Mouse (Mus musculus): ENCODE measurements around the gene Themis2. TPM values are rescaled to one million over a fixed set of nuclear protein-coding genes. Genes with fewer than 3 reads are reported as not detected.

The Themis2 gene
- 5.6 and 5.8 TPM in 2 replicates for polyA plus RNA-seq (2012; rRNA removed)

DNA sequence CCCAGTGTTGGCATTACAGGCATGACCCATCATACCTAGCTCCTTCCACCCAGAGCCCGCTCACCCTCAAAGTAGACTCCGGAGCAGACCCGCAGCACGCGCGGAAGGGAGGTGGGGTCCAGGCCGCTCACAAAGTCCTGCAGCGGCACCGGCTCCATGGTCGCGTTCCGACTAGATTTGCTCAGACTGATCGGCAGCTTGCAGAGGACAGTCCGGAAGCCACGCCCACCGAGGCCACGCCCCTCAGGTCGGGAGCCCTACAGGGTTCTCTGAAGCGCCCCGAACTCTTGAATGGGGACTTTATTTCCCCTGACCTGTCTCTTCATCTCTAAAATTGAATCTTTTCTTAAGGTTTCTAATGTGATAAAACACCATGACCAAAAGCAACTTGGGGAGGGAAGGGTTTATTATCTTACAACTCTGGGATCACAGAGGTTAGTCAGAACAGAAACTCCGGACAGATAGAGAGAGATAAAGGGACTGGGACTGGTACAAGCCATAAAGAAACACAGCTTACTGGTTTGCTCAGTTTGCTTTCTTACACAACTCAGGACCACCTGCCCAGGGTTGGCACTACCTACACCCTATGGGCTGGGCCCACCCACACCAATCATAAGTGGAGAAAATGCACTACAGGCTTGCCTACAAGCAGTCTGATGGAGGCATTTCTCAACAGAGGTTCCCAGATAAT lies at the start of gene Themis2:
TSS of gene Themis2 (minus strand) at position 192 of the 691 bp plus-strand sequence.

DNA sequence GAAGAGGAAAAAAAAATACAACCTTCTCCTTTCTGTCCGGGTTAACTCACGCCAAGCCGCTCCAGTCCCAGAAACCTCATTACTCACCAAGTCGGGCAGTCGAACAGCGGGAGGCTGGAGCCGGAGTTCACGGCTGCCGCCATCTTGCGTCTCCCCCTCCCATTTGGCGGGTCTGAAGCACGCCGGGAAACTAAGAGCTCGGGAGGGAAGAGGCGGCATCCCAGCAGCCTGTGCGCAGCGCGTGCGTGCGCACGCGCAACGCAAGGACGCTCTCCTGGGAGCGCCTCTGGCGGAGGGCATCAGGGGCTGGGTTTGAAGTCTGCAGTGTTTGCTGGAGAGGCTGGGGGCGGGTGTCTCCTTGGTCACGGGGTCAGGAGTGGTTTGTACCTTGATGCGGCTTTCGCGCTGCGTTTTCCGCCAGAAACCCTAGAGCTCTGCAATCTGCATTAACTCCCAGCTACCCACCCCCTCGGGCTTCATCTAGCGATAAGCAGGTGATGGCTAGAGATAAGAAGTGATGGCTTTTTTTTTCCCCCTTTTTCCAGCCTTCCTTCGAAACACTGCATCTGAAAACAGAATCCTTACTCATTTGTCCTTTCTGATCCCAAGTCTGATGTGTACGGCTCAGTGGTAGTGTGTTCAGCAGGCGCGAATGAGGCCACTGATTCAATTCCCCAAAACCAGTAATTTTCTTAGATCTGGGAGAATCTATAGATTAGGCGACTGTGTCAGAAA lies 47.0 kb upstream of the Themis2 start, which contains the start of gene Ppp1r8:
TSS of gene Ppp1r8 (minus strand) at position 200 of the 735 bp plus-strand sequence.

DNA sequence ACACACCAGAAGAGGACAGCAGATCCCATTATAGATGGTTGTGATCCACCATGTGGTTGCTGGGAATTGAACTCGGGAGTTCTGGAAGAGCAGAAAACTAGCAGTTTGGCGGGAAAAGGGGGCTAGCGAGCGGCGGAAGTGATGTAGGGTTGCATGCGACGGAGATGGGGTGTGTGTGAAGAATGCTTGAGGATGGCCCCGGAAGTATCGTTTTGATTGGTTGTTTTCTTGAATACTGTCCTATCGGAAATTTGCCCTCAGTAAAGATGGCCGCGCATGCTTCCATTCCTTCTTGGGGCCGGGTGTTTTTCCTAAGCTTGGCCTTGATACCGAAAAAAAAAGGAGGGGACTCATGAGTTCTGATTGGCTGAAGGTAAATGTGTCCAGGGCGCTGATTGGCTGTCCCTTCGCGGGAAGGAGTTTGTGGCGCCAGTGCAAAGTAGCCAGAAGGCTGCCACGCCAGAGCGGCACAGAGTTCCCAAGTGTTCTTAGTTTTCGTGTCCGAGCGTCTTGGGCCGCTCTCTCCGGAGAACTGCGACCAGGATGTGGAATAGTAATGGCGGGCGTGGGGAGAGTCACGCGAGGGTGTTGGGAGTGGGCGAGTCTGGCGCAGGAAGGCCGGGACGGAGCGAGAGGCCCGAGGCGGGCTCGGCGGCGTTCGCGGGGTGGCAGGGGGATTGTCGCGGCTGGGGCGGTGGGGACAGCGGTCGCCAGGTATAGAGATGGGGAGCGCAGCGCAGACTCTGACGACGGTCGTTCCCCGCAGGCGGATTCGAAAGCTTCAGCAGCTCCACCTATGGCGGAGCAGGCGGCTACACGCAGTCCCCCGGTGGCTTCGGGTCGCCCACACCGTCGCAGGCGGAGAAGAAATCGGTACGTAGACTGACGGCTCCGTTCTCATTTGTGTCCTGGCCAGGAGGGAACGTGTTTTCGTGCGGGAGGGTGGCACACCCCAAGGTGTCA lies 28.0 kb downstream of the Themis2 start, which contains the start of gene Rpa2:
TSS of gene Rpa2 (plus strand) at position 419 of the 963 bp plus-strand sequence.

GRCm38 (mm10) chr4:132756974-132757373 lies 39.2 kb downstream of the Themis2 start, which contains the start of gene Smpdl3b:
TSS of gene Smpdl3b (minus strand) at chr4:132757252.

DNA sequence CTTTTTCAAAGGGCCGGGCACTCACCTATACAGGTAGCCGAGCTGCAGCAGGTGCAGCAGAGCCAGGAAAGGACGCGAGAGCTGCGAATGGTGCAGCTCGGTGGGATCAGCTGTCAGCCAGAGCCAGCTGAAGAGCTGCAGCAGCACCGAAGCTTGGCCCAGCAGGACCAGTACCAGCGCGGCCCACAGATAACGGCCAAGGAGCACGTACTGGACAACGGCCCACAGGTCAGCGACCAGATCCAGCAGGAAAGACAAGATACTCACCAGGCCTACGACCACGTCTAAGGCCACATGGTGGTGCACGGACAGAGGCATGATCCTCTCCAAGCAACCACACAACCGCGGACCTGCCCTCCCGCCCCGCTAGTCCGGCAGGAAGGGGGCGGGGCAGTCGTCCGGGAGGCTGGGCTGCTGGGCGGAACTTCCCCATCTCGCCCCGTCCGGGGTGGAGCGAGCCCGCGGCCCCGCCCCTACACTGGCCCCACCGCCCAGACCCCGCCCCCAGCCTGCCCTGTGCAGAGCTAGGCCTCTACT lies 64.0 kb downstream of the Themis2 start, which contains the start of gene Xkr8:
TSS of gene Xkr8 (minus strand) at position 399 of the 537 bp plus-strand sequence.

Other genes with a start within 250 kb of the Themis2 start
- gene Ptafr, start 232.3 kb downstream of the Themis2 start, polyA plus RNA-seq (2012; rRNA removed) = 1.7 and 1.8 TPM in 2 replicates
- gene Eya3, start 157.4 kb downstream of the Themis2 start, polyA plus RNA-seq (2012; rRNA removed) = 9.2 and 10.2 TPM in 2 replicates
- 2.0 and 2.3 TPM in 2 replicates for gene Xkr8, start 63.8 kb downstream of the Themis2 start, polyA plus RNA-seq (2012; rRNA removed)
- gene Smpdl3b, start 39.1 kb downstream of the Themis2 start, polyA plus RNA-seq (2012; rRNA removed) = 0.46 and 0.55 TPM in 2 replicates
- 25.0 and 28.8 TPM in 2 replicates for gene Rpa2, start 28.1 kb downstream of the Themis2 start, polyA plus RNA-seq (2012; rRNA removed)
- gene Ppp1r8, start 46.8 kb upstream of the Themis2 start, polyA plus RNA-seq (2012; rRNA removed) = 21.7 and 24.6 TPM in 2 replicates
- 14.2 and 15.3 TPM in 2 replicates for gene Stx12, start 88.1 kb upstream of the Themis2 start, polyA plus RNA-seq (2012; rRNA removed)
- gene Fam76a, start 126.2 kb upstream of the Themis2 start, polyA plus RNA-seq (2012; rRNA removed) = 6.8 and 7.0 TPM in 2 replicates
- gene Fgr, start 177.7 kb upstream of the Themis2 start, polyA plus RNA-seq (2012; rRNA removed) = 4.5 and 5.6 TPM in 2 replicates
- gene Ahdc1, start 214.9 kb upstream of the Themis2 start, polyA plus RNA-seq (2012; rRNA removed) = 0.90 and 1.4 TPM in 2 replicates